Mouse (Mus musculus): ENCODE measurements around the gene Efemp1. TPM values are rescaled to one million over a fixed set of nuclear protein-coding genes. Genes with fewer than 3 reads are reported as not detected.

Gene Efemp1
- polyA plus RNA-seq, 1 experiment from 2014 or later: 17.8 TPM

DNA sequence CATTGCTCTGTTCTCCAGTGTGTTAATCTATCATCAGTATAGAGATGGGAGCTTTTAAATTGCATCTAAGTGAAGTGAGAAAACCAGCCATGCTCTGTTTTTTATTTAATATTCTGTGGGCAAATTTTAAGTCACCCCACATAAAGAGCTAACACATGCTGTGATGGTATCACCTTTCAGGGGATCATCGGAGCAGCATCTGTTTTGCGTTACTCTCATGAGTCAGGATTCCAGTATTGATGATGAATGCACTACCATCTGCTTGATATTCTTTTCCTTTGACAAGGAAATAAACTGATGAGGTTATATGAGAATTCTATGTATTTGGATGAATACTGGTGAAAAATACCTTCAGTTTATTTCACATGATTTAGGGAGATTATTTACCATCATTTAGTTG, 16.1 kb downstream of the Efemp1 start:
- H3K27me3 ChIP-seq (ENCODE audit: control insufficient read depth, insufficient read depth, low read length): no peaks in the 10 kb centered on the region
- H3K27ac ChIP-seq (replicated peaks): no peak overlapping the region
- H3K9me3 ChIP-seq (ENCODE audit: control insufficient read depth, low read length): no peaks in the 10 kb centered on the region
- no peaks in the 10 kb centered on the region for H3K4me1 ChIP-seq (replicated peaks; ENCODE audit: control insufficient read depth, insufficient read depth)
- DNase-seq (ENCODE audit: low spot score) (no peak), ATAC-seq (ENCODE audit: low FRiP score, low TSS enrichment) (no peak)
- no peak overlapping the region for H3K4me3 ChIP-seq (ENCODE audit: low read depth, low read length)
- no peak for TF ChIP-seq EP300 (optimal IDR thresholded peaks at IDR 0.05)
- 64% methylated on average over 2 of the region's 2 CpGs for WGBS
- H3K9ac ChIP-seq (ENCODE audit: low read length): no peak overlapping the region
- no peak overlapping the region for H3K4me2 ChIP-seq (replicated peaks; ENCODE audit: low read depth)
- no peaks in the 10 kb centered on the region for H3K36me3 ChIP-seq (ENCODE audit: control insufficient read depth, insufficient read depth, low read length)

- no peaks in the 10 kb centered on the region for H3K4me1 ChIP-seq (replicated peaks; ENCODE audit: control insufficient read depth, insufficient read depth)
- H3K4me2 ChIP-seq (replicated peaks; ENCODE audit: low read depth): no peak overlapping the region
- no peak for TF ChIP-seq CTCF (IDR thresholded peaks at IDR 0.05; ENCODE audit: low read depth)
- TF ChIP-seq EP300 (optimal IDR thresholded peaks at IDR 0.05): no peak
- H3K36me3 ChIP-seq (ENCODE audit: control insufficient read depth, insufficient read depth, low read length): no peaks in the 10 kb centered on the region
- DNase-seq (ENCODE audit: low spot score) (no peak), ATAC-seq (ENCODE audit: low FRiP score, low TSS enrichment) (no peak)
- H3K27ac ChIP-seq (replicated peaks): no peak overlapping the region
- H3K27me3 ChIP-seq (ENCODE audit: control insufficient read depth, insufficient read depth, low read length): no peaks in the 10 kb centered on the region
- no peak overlapping the region for H3K4me3 ChIP-seq (ENCODE audit: low read depth, low read length)
- no peaks in the 10 kb centered on the region for H3K9me3 ChIP-seq (ENCODE audit: control insufficient read depth, low read length)
- WGBS: 74% methylated on average over 2 of the region's 2 CpGs
- H3K9ac ChIP-seq (ENCODE audit: low read length): no peak overlapping the region
Measured at GRCm38 (mm10) chr11:28881381-28881976, 28.5 kb downstream of the Efemp1 start.

- ATAC-seq (ENCODE audit: low FRiP score, low TSS enrichment): no peak
- WGBS: 57% methylated on average over 4 of the region's 4 CpGs
- no peak for TF ChIP-seq EP300 (optimal IDR thresholded peaks at IDR 0.05)
- no peak for TF ChIP-seq CTCF (IDR thresholded peaks at IDR 0.05; ENCODE audit: low read depth)
- H3K27ac ChIP-seq (replicated peaks): no peak overlapping the region
- no peaks in the 10 kb centered on the region for H3K36me3 ChIP-seq (ENCODE audit: control insufficient read depth, insufficient read depth, low read length)
- no peak overlapping the region for H3K9ac ChIP-seq (ENCODE audit: low read length)
- no peaks in the 10 kb centered on the region for H3K9me3 ChIP-seq (ENCODE audit: control insufficient read depth, low read length)
- no peak overlapping the region for H3K4me2 ChIP-seq (replicated peaks; ENCODE audit: low read depth)
- H3K4me3 ChIP-seq (ENCODE audit: low read depth, low read length): no peak overlapping the region
- H3K4me1 ChIP-seq (replicated peaks; ENCODE audit: control insufficient read depth, insufficient read depth): no peaks in the 10 kb centered on the region
- no peak for DNase-seq (ENCODE audit: low spot score)
- no peaks in the 10 kb centered on the region for H3K27me3 ChIP-seq (ENCODE audit: control insufficient read depth, insufficient read depth, low read length)
Measured at GRCm38 (mm10) chr11:28883106-28883505, 30.1 kb downstream of the Efemp1 start.

DNA sequence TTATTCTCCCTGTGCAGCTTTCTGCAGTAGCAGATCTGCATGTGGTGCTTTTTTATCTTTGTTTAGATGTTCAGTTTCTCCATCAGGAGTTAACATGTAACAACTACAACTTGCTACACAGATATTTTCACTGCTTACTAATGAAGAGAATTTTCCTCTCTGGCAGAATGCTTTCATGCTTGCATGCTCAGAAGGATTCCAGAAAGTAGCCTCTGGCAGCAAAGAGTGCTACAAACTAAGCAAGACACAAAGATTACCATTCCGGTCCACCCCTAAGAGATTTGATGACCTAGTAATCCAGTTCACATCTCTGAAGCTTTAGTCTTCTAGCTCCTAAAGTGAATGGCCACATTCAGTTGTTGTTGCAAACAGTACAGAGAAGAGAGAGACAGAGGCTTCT, 36.5 kb downstream of the Efemp1 start:
- TF ChIP-seq CTCF (IDR thresholded peaks at IDR 0.05; ENCODE audit: low read depth) (no peak), EP300 (optimal IDR thresholded peaks at IDR 0.05) (no peak)

GRCm38 (mm10) chr11:28891515-28891914, 38.5 kb downstream of the Efemp1 start:
- Histone ChIP-seq H3K27me3 (ENCODE audit: control insufficient read depth, insufficient read depth, low read length) (no peaks in the 10 kb centered on the region), H3K4me2 (replicated peaks; ENCODE audit: low read depth) (no peak overlapping the region), H3K4me3 (ENCODE audit: low read depth, low read length) (no peak overlapping the region), H3K9me3 (ENCODE audit: control insufficient read depth, low read length) (no peaks in the 10 kb centered on the region), H3K9ac (ENCODE audit: low read length) (no peak overlapping the region), H3K27ac (replicated peaks) (no peak overlapping the region), H3K36me3 (ENCODE audit: control insufficient read depth, insufficient read depth, low read length) (no peaks in the 10 kb centered on the region), H3K4me1 (replicated peaks; ENCODE audit: control insufficient read depth, insufficient read depth) (no peaks in the 10 kb centered on the region)
- ATAC-seq (ENCODE audit: low FRiP score, low TSS enrichment) (no peak), DNase-seq (ENCODE audit: low spot score) (no peak)
- TF ChIP-seq EP300 (optimal IDR thresholded peaks at IDR 0.05): no peak
- no peak for TF ChIP-seq CTCF (IDR thresholded peaks at IDR 0.05; ENCODE audit: low read depth)
- WGBS: 49% methylated on average over 5 of the region's 5 CpGs

More for the DNA sequence above, 36.5 kb downstream of the Efemp1 start:
- Histone ChIP-seq H3K4me2 (replicated peaks; ENCODE audit: low read depth) (no peak overlapping the region), H3K27me3 (ENCODE audit: control insufficient read depth, insufficient read depth, low read length) (no peaks in the 10 kb centered on the region), H3K4me1 (replicated peaks; ENCODE audit: control insufficient read depth, insufficient read depth) (no peaks in the 10 kb centered on the region), H3K9me3 (ENCODE audit: control insufficient read depth, low read length) (no peaks in the 10 kb centered on the region), H3K4me3 (ENCODE audit: low read depth, low read length) (no peak overlapping the region), H3K27ac (replicated peaks) (no peak overlapping the region), H3K9ac (ENCODE audit: low read length) (no peak overlapping the region), H3K36me3 (ENCODE audit: control insufficient read depth, insufficient read depth, low read length) (no peaks in the 10 kb centered on the region)
- 84% methylated on average over 1 of the region's 1 CpGs for WGBS
- DNase-seq (ENCODE audit: low spot score): no peak
- no peak for ATAC-seq (ENCODE audit: low FRiP score, low TSS enrichment)

- H3K36me3 ChIP-seq (ENCODE audit: control insufficient read depth, insufficient read depth, low read length): no peaks in the 10 kb centered on the region
- WGBS: 9% methylated on average over 1 of the region's 1 CpGs
- no peaks in the 10 kb centered on the region for H3K4me1 ChIP-seq (replicated peaks; ENCODE audit: control insufficient read depth, insufficient read depth)
- H3K9me3 ChIP-seq (ENCODE audit: control insufficient read depth, low read length): no peaks in the 10 kb centered on the region
- no peak overlapping the region for H3K4me2 ChIP-seq (replicated peaks; ENCODE audit: low read depth)
- TF ChIP-seq CTCF (IDR thresholded peaks at IDR 0.05; ENCODE audit: low read depth) (no peak), EP300 (optimal IDR thresholded peaks at IDR 0.05) (no peak)
- no peak overlapping the region for H3K27ac ChIP-seq (replicated peaks)
- DNase-seq (ENCODE audit: low spot score) (no peak), ATAC-seq (ENCODE audit: low FRiP score, low TSS enrichment) (no peak)
- H3K9ac ChIP-seq (ENCODE audit: low read length): no peak overlapping the region
- H3K27me3 ChIP-seq (ENCODE audit: control insufficient read depth, insufficient read depth, low read length): no peaks in the 10 kb centered on the region
- H3K4me3 ChIP-seq (ENCODE audit: low read depth, low read length): no peak overlapping the region
Measured at GRCm38 (mm10) chr11:28899420-28899819, 46.4 kb downstream of the Efemp1 start.

Data from stomach, postnatal 0 days (tissue).